Mouse (Mus musculus): Measurements from ENCODE around the gene Ispd. TPM values are rescaled to one million over a fixed set of nuclear protein-coding genes. Genes with fewer than 3 reads are reported as not detected.

Gene Ispd
- total RNA-seq, 1 experiment, result 1.7 TPM

- Histone ChIP-seq H3K27ac (ENCODE audit: insufficient read depth, low read depth, low read length, poor library complexity, severe bottlenecking) (no peak overlapping the region), H3K9me3 (ENCODE audit: control insufficient read depth, insufficient read depth, low read depth, low read length) (no peaks in the 10 kb centered on the region), H3K9ac (ENCODE audit: insufficient read depth, low read depth, low read length, poor library complexity, severe bottlenecking) (no peak overlapping the region), H3K4me1 (ENCODE audit: control insufficient read depth in 2 of 2, insufficient read depth in 2 of 2, low read length in 2 of 2, poor library complexity in 1 of 2) (no peaks in the 10 kb centered on the region; a peak in 1 of 4 replicates), H3K36me3 (ENCODE audit: control insufficient read depth, insufficient read depth, low read length, poor library complexity, severe bottlenecking) (no peaks in the 10 kb centered on the region), H3K4me3 (ENCODE audit: insufficient read depth in 1 of 2, low read depth in 1 of 2, low read length in 2 of 2, poor library complexity in 1 of 2, severe bottlenecking in 1 of 2) (no peak overlapping the region)
- DNase-seq (ENCODE audit: low read depth, low spot score), result no peak
- TF ChIP-seq ZNF384 (IDR thresholded peaks at IDR 0.05; ENCODE audit: low read depth, low read length), result no peak
- TF ChIP-seq HCFC1 (IDR thresholded peaks at IDR 0.05; ENCODE audit: borderline replicate concordance, insufficient read depth, low read length), result no peak
- in situ Hi-C loops (cut with MboI; ENCODE audit: low sequenced_read_pairs in 2 of 2, unreplicated experiment in 2 of 2), result no loop called here
These were observed 337.8 kb downstream of the Ispd start for GRCm38 (mm10) chr12:36719074-36719473.

- TF ChIP-seq ZC3H11A (IDR thresholded peaks at IDR 0.05; ENCODE audit: borderline replicate concordance, low read depth, low read length) (no peak), MAFK (IDR thresholded peaks at IDR 0.05; ENCODE audit: insufficient read depth, low read depth, low read length) (no peak), CHD2 (IDR thresholded peaks at IDR 0.05; ENCODE audit: low read depth, low read length) (no peak), HCFC1 (IDR thresholded peaks at IDR 0.05; ENCODE audit: borderline replicate concordance, insufficient read depth, low read length) (no peak), ZNF384 (IDR thresholded peaks at IDR 0.05; ENCODE audit: low read depth, low read length) (no peak)
- Histone ChIP-seq H3K4me1 (ENCODE audit: control insufficient read depth in 2 of 2, insufficient read depth in 2 of 2, low read length in 2 of 2, poor library complexity in 1 of 2) (no peaks in the 10 kb centered on the region), H3K9ac (ENCODE audit: insufficient read depth, low read depth, low read length, poor library complexity, severe bottlenecking) (no peak overlapping the region), H3K4me3 (ENCODE audit: insufficient read depth in 1 of 2, low read depth in 1 of 2, low read length in 2 of 2, poor library complexity in 1 of 2, severe bottlenecking in 1 of 2) (no peak overlapping the region), H3K9me3 (ENCODE audit: control insufficient read depth, insufficient read depth, low read depth, low read length) (no peaks in the 10 kb centered on the region), H3K27ac (ENCODE audit: insufficient read depth, low read depth, low read length, poor library complexity, severe bottlenecking) (no peak overlapping the region), H3K36me3 (ENCODE audit: control insufficient read depth, insufficient read depth, low read length, poor library complexity, severe bottlenecking) (no peaks in the 10 kb centered on the region)
- in situ Hi-C loops (cut with MboI; ENCODE audit: low sequenced_read_pairs in 2 of 2, unreplicated experiment in 2 of 2), result no loop called here
- DNase-seq (ENCODE audit: low read depth, low spot score), result no peak
These were observed 339.5 kb downstream of the Ispd start for GRCm38 (mm10) chr12:36720779-36721178.

- Histone ChIP-seq H3K9me3 (ENCODE audit: control insufficient read depth, insufficient read depth, low read depth, low read length) (no peaks in the 10 kb centered on the region), H3K4me3 (ENCODE audit: insufficient read depth in 1 of 2, low read depth in 1 of 2, low read length in 2 of 2, poor library complexity in 1 of 2, severe bottlenecking in 1 of 2) (no peak overlapping the region), H3K27ac (ENCODE audit: insufficient read depth, low read depth, low read length, poor library complexity, severe bottlenecking) (no peak overlapping the region), H3K9ac (ENCODE audit: insufficient read depth, low read depth, low read length, poor library complexity, severe bottlenecking) (no peak overlapping the region), H3K4me1 (ENCODE audit: control insufficient read depth in 2 of 2, insufficient read depth in 2 of 2, low read length in 2 of 2, poor library complexity in 1 of 2) (no peaks in the 10 kb centered on the region), H3K36me3 (ENCODE audit: control insufficient read depth, insufficient read depth, low read length, poor library complexity, severe bottlenecking) (no peaks in the 10 kb centered on the region)
- TF ChIP-seq HCFC1 (IDR thresholded peaks at IDR 0.05; ENCODE audit: borderline replicate concordance, insufficient read depth, low read length) (no peak), ZNF384 (IDR thresholded peaks at IDR 0.05; ENCODE audit: low read depth, low read length) (no peak), CHD2 (IDR thresholded peaks at IDR 0.05; ENCODE audit: low read depth, low read length) (no peak)
- no peak for DNase-seq (ENCODE audit: low read depth, low spot score)
- in situ Hi-C loops (cut with MboI; ENCODE audit: low sequenced_read_pairs in 2 of 2, unreplicated experiment in 2 of 2), result no loop called here
These were observed 340.0 kb downstream of the Ispd start for GRCm38 (mm10) chr12:36721223-36721622.

- no peak for DNase-seq (ENCODE audit: low read depth, low spot score)
- no peak overlapping the region for H3K9ac ChIP-seq (ENCODE audit: insufficient read depth, low read depth, low read length, poor library complexity, severe bottlenecking)
- no peaks in the 10 kb centered on the region for H3K36me3 ChIP-seq (ENCODE audit: control insufficient read depth, insufficient read depth, low read length, poor library complexity, severe bottlenecking)
- H3K4me1 ChIP-seq (ENCODE audit: control insufficient read depth in 2 of 2, insufficient read depth in 2 of 2, low read length in 2 of 2, poor library complexity in 1 of 2), result no peaks in the 10 kb centered on the region
- no peak overlapping the region for H3K4me3 ChIP-seq (ENCODE audit: insufficient read depth in 1 of 2, low read depth in 1 of 2, low read length in 2 of 2, poor library complexity in 1 of 2, severe bottlenecking in 1 of 2)
- in situ Hi-C loops (cut with MboI; ENCODE audit: low sequenced_read_pairs in 2 of 2, unreplicated experiment in 2 of 2), result no loop called here
- H3K27ac ChIP-seq (ENCODE audit: insufficient read depth, low read depth, low read length, poor library complexity, severe bottlenecking), result no peak overlapping the region
- TF ChIP-seq ZC3H11A (IDR thresholded peaks at IDR 0.05; ENCODE audit: borderline replicate concordance, low read depth, low read length) (no peak), ZNF384 (IDR thresholded peaks at IDR 0.05; ENCODE audit: low read depth, low read length) (no peak), MAFK (IDR thresholded peaks at IDR 0.05; ENCODE audit: insufficient read depth, low read depth, low read length) (no peak), CHD2 (IDR thresholded peaks at IDR 0.05; ENCODE audit: low read depth, low read length) (no peak), HCFC1 (IDR thresholded peaks at IDR 0.05; ENCODE audit: borderline replicate concordance, insufficient read depth, low read length) (no peak)
- no peaks in the 10 kb centered on the region for H3K9me3 ChIP-seq (ENCODE audit: control insufficient read depth, insufficient read depth, low read depth, low read length)
These were observed 341.5 kb downstream of the Ispd start for GRCm38 (mm10) chr12:36722754-36723153.

GRCm38 (mm10) chr12:36723302-36723701, 342.1 kb downstream of the Ispd start:
- H3K9ac ChIP-seq (ENCODE audit: insufficient read depth, low read depth, low read length, poor library complexity, severe bottlenecking), result no peak overlapping the region
- no peaks in the 10 kb centered on the region for H3K9me3 ChIP-seq (ENCODE audit: control insufficient read depth, insufficient read depth, low read depth, low read length)
- H3K4me3 ChIP-seq (ENCODE audit: insufficient read depth in 1 of 2, low read depth in 1 of 2, low read length in 2 of 2, poor library complexity in 1 of 2, severe bottlenecking in 1 of 2), result no peak overlapping the region
- no peaks in the 10 kb centered on the region for H3K4me1 ChIP-seq (ENCODE audit: control insufficient read depth in 2 of 2, insufficient read depth in 2 of 2, low read length in 2 of 2, poor library complexity in 1 of 2)
- no peak for DNase-seq (ENCODE audit: low read depth, low spot score)
- in situ Hi-C loops (cut with MboI; ENCODE audit: low sequenced_read_pairs in 2 of 2, unreplicated experiment in 2 of 2), result no loop called here
- H3K27ac ChIP-seq (ENCODE audit: insufficient read depth, low read depth, low read length, poor library complexity, severe bottlenecking), result no peak overlapping the region
- TF ChIP-seq ZNF384 (IDR thresholded peaks at IDR 0.05; ENCODE audit: low read depth, low read length) (no peak), ZC3H11A (IDR thresholded peaks at IDR 0.05; ENCODE audit: borderline replicate concordance, low read depth, low read length) (no peak)
- H3K36me3 ChIP-seq (ENCODE audit: control insufficient read depth, insufficient read depth, low read length, poor library complexity, severe bottlenecking), result no peaks in the 10 kb centered on the region
